Mouse (Mus musculus) neural tube, embryonic 12.5 days (tissue): ENCODE measurements at regions not wholly inside any gene's neighbourhood (a gene's known extent, or its start where the extent isn't known, plus 50 kb on each side); places are given as distances from the start of the nearest gene placed in this dataset.

Experiments
- ATAC-seq: fragments of 200-750 bp; cut with Nextera tagmentation; 2 replicates; pipeline ENCODE4 v1.8.0; 2017; ENCODE audit warnings: low read depth, mild to moderate bottlenecking, moderate TSS enrichment, moderate library complexity; ENCODE audit not compliant: low FRiP score
- H3K27ac ChIP-seq: fragments of 300-500 bp; sonication (generic); 2 replicates; pipeline ENCODE4 v1.5.1; 2016
- H3K27me3 ChIP-seq: fragments of 300-500 bp; sonication (generic); replicated peaks from 2 replicates; pipeline ENCODE4 v1.6.1; 2016; ENCODE audit warnings: mild to moderate bottlenecking
- H3K36me3 ChIP-seq: fragments of 300-500 bp; sonication (generic); 2 replicates; pipeline ENCODE4 v1.6.1; 2016; ENCODE audit warnings: mild to moderate bottlenecking
- H3K4me1 ChIP-seq: fragments of 300-500 bp; sonication (generic); 2 replicates; pipeline ENCODE4 v1.6.1; 2016
- H3K4me2 ChIP-seq: fragments of 300-500 bp; sonication (generic); replicated peaks from 2 replicates; pipeline ENCODE4 v1.6.1; 2016; ENCODE audit warnings: mild to moderate bottlenecking
- H3K4me3 ChIP-seq: fragments of 300-500 bp; sonication (generic); 2 replicates; pipeline ENCODE4 v1.5.1; 2016
- H3K9ac ChIP-seq: fragments of 300-500 bp; sonication (generic); 2 replicates; pipeline ENCODE4 v1.6.1; 2016; ENCODE audit warnings: mild to moderate bottlenecking
- H3K9me3 ChIP-seq: fragments of 300-500 bp; sonication (generic); 2 replicates; pipeline ENCODE4 v1.6.1; 2016; ENCODE audit warnings: mild to moderate bottlenecking
- WGBS: fragments of 180-500 bp; shearing (Covaris S2); methylation state at CpG from one replicate; pipeline ENCODE4 v1.1.7; 2016; 5-methylcytosine and 5-hydroxymethylcytosine counted together

- H3K4me2 ChIP-seq, result no peak overlapping the region
- no peak overlapping the region for H3K27ac ChIP-seq
- peaks cover 9% of the 10 kb centered on the region for H3K4me1 ChIP-seq
- no peaks in the 10 kb centered on the region for H3K27me3 ChIP-seq
- 60% methylated on average over 9 of the region's 9 CpGs for WGBS
- no peaks in the 10 kb centered on the region for H3K36me3 ChIP-seq
- no peak overlapping the region for H3K4me3 ChIP-seq
- no peak overlapping the region for H3K9ac ChIP-seq
- H3K9me3 ChIP-seq, result no peaks in the 10 kb centered on the region
- ATAC-seq, result no peak
Measured at GRCm38 (mm10) chr7:111157754-111158325, 75.0 kb upstream of the Eif4g2 start.

GRCm38 (mm10) chr7:111157287-111157686, 74.5 kb upstream of the Eif4g2 start:
- H3K9me3 ChIP-seq, result no peaks in the 10 kb centered on the region
- H3K4me1 ChIP-seq, result peaks cover 9% of the 10 kb centered on the region
- H3K4me3 ChIP-seq, result no peak overlapping the region
- WGBS, result 38% methylated on average over 6 of the region's 6 CpGs
- H3K4me2 ChIP-seq, result peak overlapping the region; percentile 7; the same call in 1 of the 2 replicates
- no peak for ATAC-seq
- no peaks in the 10 kb centered on the region for H3K27me3 ChIP-seq
- H3K9ac ChIP-seq, result no peak overlapping the region
- H3K27ac ChIP-seq, result no peak overlapping the region
- H3K36me3 ChIP-seq, result no peaks in the 10 kb centered on the region

- H3K36me3 ChIP-seq, result no peaks in the 10 kb centered on the region
- no peak overlapping the region for H3K27ac ChIP-seq
- H3K4me3 ChIP-seq, result no peak overlapping the region
- ATAC-seq, result no peak
- H3K9me3 ChIP-seq, result no peaks in the 10 kb centered on the region
- no peaks in the 10 kb centered on the region for H3K27me3 ChIP-seq
- H3K9ac ChIP-seq, result no peak overlapping the region
- WGBS, result 45% methylated on average over 8 of the region's 8 CpGs
- H3K4me1 ChIP-seq, result peaks cover 9% of the 10 kb centered on the region
- peak overlapping the region; percentile 7; the same call in 1 of the 2 replicates for H3K4me2 ChIP-seq
Measured at GRCm38 (mm10) chr7:111156472-111157231, 73.8 kb upstream of the Eif4g2 start.

GRCm38 (mm10) chr7:111155995-111156394, 73.2 kb upstream of the Eif4g2 start:
- Histone ChIP-seq H3K9me3 (no peaks in the 10 kb centered on the region), H3K4me3 (no peak overlapping the region), H3K27me3 (no peaks in the 10 kb centered on the region), H3K9ac (no peak overlapping the region), H3K36me3 (no peaks in the 10 kb centered on the region), H3K4me1 (peaks cover 9% of the 10 kb centered on the region), H3K4me2 (no peak overlapping the region), H3K27ac (no peak overlapping the region)
- 71% methylated on average over 6 of the region's 6 CpGs for WGBS
- no peak for ATAC-seq

DNA sequence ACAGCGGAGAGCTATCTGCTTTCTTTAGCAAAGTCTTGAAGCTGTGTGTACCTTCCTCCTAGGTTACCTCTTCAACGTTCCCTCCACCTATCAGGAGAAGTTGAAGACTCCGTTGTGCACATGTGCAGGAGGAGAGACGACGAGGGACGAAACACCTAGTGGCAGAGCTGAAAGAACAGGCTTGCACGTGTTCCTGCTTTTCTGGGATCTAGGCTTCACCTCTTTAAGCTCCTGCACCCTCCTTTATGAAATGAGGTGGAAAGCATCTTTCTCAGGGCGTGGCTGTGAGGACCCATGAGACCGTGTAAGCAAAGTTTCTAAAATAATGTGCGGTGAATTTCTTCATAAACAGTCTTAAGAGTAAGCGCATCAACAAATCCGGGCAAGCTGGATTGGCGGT, 71.4 kb upstream of the Eif4g2 start:
- Histone ChIP-seq H3K27ac (no peak overlapping the region), H3K36me3 (no peaks in the 10 kb centered on the region), H3K4me3 (no peak overlapping the region), H3K9me3 (no peaks in the 10 kb centered on the region), H3K4me2 (no peak overlapping the region), H3K9ac (no peak overlapping the region), H3K27me3 (no peaks in the 10 kb centered on the region), H3K4me1 (peaks cover 9% of the 10 kb centered on the region)
- 88% methylated on average over 13 of the region's 13 CpGs for WGBS
- ATAC-seq, result no peak

DNA sequence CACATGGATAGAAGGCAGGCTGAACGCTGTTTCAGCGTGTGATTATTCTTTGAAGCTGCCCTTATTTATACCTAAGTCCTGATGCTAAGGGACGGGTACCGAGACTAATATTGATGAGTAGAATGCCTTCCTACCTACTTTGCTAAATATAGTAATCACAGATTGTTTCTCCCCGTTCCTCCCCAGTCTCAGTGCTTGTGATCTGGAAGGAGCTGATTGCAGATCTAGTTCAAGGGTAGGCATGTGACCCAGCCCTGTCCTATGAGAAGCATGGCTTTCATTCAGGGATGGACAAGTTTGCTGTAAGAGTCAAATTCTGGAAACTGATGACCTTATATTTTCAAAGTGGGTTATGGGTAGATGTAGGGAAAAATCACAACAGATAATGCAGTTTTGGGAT, 67.7 kb upstream of the Eif4g2 start:
- Histone ChIP-seq H3K4me3 (no peak overlapping the region), H3K27me3 (no peaks in the 10 kb centered on the region), H3K27ac (no peak overlapping the region), H3K4me2 (no peak overlapping the region), H3K4me1 (no peaks in the 10 kb centered on the region), H3K9me3 (no peaks in the 10 kb centered on the region), H3K9ac (no peak overlapping the region), H3K36me3 (no peaks in the 10 kb centered on the region)
- no peak for ATAC-seq
- 87% methylated on average over 5 of the region's 5 CpGs for whole genome bisulfite sequencing

DNA sequence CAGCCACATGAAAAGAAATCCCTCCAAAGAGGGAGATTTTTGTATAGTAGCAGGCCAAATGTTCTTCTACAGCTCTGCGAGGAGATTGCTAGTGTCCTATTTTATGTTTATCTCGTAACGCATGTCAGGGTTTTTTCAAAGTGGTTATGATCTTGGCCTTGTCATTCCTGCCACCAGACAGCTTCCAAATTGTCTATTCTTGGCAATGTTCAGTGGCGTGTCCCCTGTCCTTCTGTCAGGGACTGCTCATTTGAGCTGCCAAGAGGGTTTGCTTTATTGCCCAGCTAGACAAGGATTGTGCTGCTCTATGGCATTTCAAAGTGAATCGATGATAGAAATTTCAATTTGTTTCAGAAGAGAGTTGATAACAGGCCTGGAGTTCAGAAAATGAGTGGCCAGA, 67.3 kb upstream of the Eif4g2 start:
- no peak for ATAC-seq
- no peaks in the 10 kb centered on the region for H3K27me3 ChIP-seq
- H3K4me1 ChIP-seq, result no peaks in the 10 kb centered on the region
- H3K9me3 ChIP-seq, result no peaks in the 10 kb centered on the region
- 83% methylated on average over 5 of the region's 5 CpGs for WGBS
- H3K4me3 ChIP-seq, result no peak overlapping the region
- no peak overlapping the region for H3K9ac ChIP-seq
- H3K4me2 ChIP-seq, result no peak overlapping the region
- H3K27ac ChIP-seq, result no peak overlapping the region
- no peaks in the 10 kb centered on the region for H3K36me3 ChIP-seq

DNA sequence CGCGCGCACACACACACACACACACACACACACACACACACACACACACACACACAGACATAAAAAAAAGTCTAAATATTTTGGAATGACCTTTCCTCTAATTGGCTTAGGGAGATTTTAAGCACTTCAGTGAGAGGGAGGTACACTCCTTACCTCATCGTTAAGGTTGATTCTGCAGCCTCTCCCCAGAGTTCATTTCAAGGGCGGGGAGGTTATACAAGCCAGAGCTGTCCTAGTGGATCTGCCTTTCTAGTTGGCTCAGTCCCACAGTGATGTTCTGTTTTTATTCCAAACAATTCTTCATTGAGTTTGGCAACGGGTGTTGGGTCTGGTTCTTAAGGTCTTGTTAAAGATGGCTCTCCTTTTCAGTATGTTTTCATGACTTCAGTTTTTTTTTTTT, 64.8 kb upstream of the Eif4g2 start:
- 83% methylated on average over 6 of the region's 6 CpGs for WGBS
- Histone ChIP-seq H3K27ac (no peak overlapping the region), H3K4me3 (no peak overlapping the region), H3K36me3 (no peaks in the 10 kb centered on the region), H3K27me3 (no peaks in the 10 kb centered on the region), H3K9me3 (no peaks in the 10 kb centered on the region), H3K9ac (no peak overlapping the region), H3K4me1 (no peaks in the 10 kb centered on the region), H3K4me2 (no peak overlapping the region)
- no peak for ATAC-seq

DNA sequence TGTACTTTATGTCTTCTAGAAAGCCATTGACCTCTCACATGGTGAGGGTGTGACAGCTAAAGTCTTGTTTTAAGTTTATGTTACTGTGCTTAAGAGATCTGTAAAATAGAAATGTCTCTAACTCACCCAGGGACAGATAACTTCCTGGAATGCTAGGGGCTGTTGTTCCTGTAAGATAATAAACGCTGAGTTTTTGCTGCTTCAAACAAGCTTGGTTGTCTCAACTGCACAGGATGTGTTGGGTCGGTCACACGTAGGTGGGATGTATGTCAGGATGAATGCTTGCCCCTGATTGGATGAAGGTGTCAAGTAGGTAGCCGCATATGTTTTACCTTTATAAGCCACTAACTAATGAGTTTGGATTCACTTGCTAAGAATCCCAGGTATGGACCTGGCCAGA, 63.8 kb upstream of the Eif4g2 start:
- ATAC-seq, result no peak
- WGBS, result 91% methylated on average over 4 of the region's 4 CpGs

DNA sequence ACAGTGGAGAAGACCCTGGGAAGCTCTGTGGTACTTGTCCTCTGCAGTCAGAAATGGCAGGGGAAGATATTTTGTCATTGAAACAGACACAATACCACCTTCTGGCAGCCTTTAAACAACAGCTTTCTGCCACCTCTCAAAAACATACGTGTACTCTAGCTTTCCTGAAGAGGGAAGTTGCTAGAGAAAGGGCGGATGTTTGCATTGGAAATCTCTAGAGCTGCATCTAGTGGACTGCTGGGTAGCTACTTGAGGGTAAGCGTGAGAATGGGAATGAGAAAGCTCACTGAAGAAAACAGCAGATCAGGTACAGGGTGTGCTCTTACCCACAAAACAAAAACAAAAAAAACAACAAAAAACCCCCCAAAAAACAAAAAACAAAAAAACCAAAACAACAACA, 61.4 kb upstream of the Eif4g2 start:
- H3K9ac ChIP-seq, result no peak overlapping the region
- no peak overlapping the region for H3K4me3 ChIP-seq
- no peaks in the 10 kb centered on the region for H3K27me3 ChIP-seq
- no peak overlapping the region for H3K4me2 ChIP-seq
- no peak for ATAC-seq
- no peak overlapping the region for H3K27ac ChIP-seq
- 94% methylated on average over 3 of the region's 3 CpGs for WGBS
- H3K9me3 ChIP-seq, result no peaks in the 10 kb centered on the region
- no peaks in the 10 kb centered on the region for H3K4me1 ChIP-seq
- no peaks in the 10 kb centered on the region for H3K36me3 ChIP-seq

More for the DNA sequence above, 63.8 kb upstream of the Eif4g2 start:
- no peak overlapping the region for H3K9ac ChIP-seq
- no peak overlapping the region for H3K27ac ChIP-seq
- H3K4me3 ChIP-seq, result no peak overlapping the region
- no peaks in the 10 kb centered on the region for H3K36me3 ChIP-seq
- no peaks in the 10 kb centered on the region for H3K4me1 ChIP-seq
- H3K27me3 ChIP-seq, result no peaks in the 10 kb centered on the region
- no peak overlapping the region for H3K4me2 ChIP-seq
- H3K9me3 ChIP-seq, result no peaks in the 10 kb centered on the region

GRCm38 (mm10) chr7:111141285-111141965, 58.6 kb upstream of the Eif4g2 start:
- ATAC-seq, result no peak
- no peaks in the 10 kb centered on the region for H3K9me3 ChIP-seq

GRCm38 (mm10) chr7:111138038-111138437, 55.2 kb upstream of the Eif4g2 start:
- H3K27ac ChIP-seq, result no peak overlapping the region
- no peaks in the 10 kb centered on the region for H3K36me3 ChIP-seq
- H3K4me2 ChIP-seq, result no peak overlapping the region
- no peak overlapping the region for H3K9ac ChIP-seq
- H3K27me3 ChIP-seq, result no peaks in the 10 kb centered on the region
- H3K4me3 ChIP-seq, result no peak overlapping the region
- 94% methylated on average over 2 of the region's 2 CpGs for WGBS
- H3K4me1 ChIP-seq, result no peaks in the 10 kb centered on the region
- H3K9me3 ChIP-seq, result no peaks in the 10 kb centered on the region
- no peak for ATAC-seq

More at GRCm38 (mm10) chr7:111141285-111141965, 58.6 kb upstream of the Eif4g2 start:
- H3K27me3 ChIP-seq, result no peaks in the 10 kb centered on the region
- no peak overlapping the region for H3K27ac ChIP-seq
- H3K4me2 ChIP-seq, result no peak overlapping the region
- no peak overlapping the region for H3K4me3 ChIP-seq
- 82% methylated on average over 7 of the region's 7 CpGs for WGBS
- no peaks in the 10 kb centered on the region for H3K36me3 ChIP-seq
- no peaks in the 10 kb centered on the region for H3K4me1 ChIP-seq
- no peak overlapping the region for H3K9ac ChIP-seq
